Mouse (Mus musculus): ENCODE measurements around the gene Smad6. TPM values are rescaled to one million over a fixed set of nuclear protein-coding genes. Genes with fewer than 3 reads are reported as not detected.

The Smad6 gene
- polyA plus RNA-seq (2015; fragmentation: Nextera tagmentation; extraction: Ambion mirVana): 13.2 and 14.1 TPM in 2 replicates

GRCm38 (mm10) chr9:64021853-64022561, at the start of gene Smad6:
Smad6 (minus strand) TSS chr9:64022059.
- H3K27ac ChIP-seq: peak within 1 kb of the TSS; percentile 99
- WGBS: under 1% methylated on average over 56 of the region's 60 CpGs

GRCm38 (mm10) chr9:64070674-64071073, 48.8 kb upstream of the Smad6 start:
- Histone ChIP-seq H3K4me1 (peaks cover 30% of the 10 kb centered on the region), H3K36me3 (no peaks in the 10 kb centered on the region), H3K4me2 (no peak overlapping the region), H3K9me3 (no peaks in the 10 kb centered on the region), H3K4me3 (no peak overlapping the region), H3K9ac (no peak overlapping the region), H3K27ac (no peak overlapping the region), H3K27me3 (no peaks in the 10 kb centered on the region)
- ATAC-seq (ENCODE audit: borderline replicate concordance, extremely low read depth, low FRiP score, low TSS enrichment): no peak
- 77% methylated on average over 5 of the region's 5 CpGs for WGBS

More at GRCm38 (mm10) chr9:64021853-64022561, at the start of gene Smad6:
- Histone ChIP-seq H3K27me3 (no peaks in the 10 kb centered on the region), H3K4me2 (peak within 1 kb of the TSS; percentile 94), H3K9ac (peak within 1 kb of the TSS; percentile 98), H3K4me1 (peaks cover 33% of the 10 kb centered on the region), H3K4me3 (peak within 1 kb of the TSS; percentile 88), H3K36me3 (no peaks in the 10 kb centered on the region), H3K9me3 (no peaks in the 10 kb centered on the region)
- peak; percentile 79 for ATAC-seq (ENCODE audit: borderline replicate concordance, extremely low read depth, low FRiP score, low TSS enrichment)

- Histone ChIP-seq H3K4me1 (peaks cover 30% of the 10 kb centered on the region), H3K36me3 (no peaks in the 10 kb centered on the region), H3K27me3 (no peaks in the 10 kb centered on the region), H3K9me3 (no peaks in the 10 kb centered on the region), H3K4me2 (no peak overlapping the region), H3K4me3 (no peak overlapping the region), H3K27ac (peak overlapping the region; percentile 53), H3K9ac (no peak overlapping the region)
- WGBS: 63% methylated on average over 5 of the region's 5 CpGs
- no peak for ATAC-seq (ENCODE audit: borderline replicate concordance, extremely low read depth, low FRiP score, low TSS enrichment)
Observed at GRCm38 (mm10) chr9:64069131-64069530, 47.3 kb upstream of the Smad6 start.

- no peak overlapping the region for H3K4me2 ChIP-seq
- H3K9me3 ChIP-seq: no peaks in the 10 kb centered on the region
- 67% methylated on average over 1 of the region's 1 CpGs for WGBS
- H3K36me3 ChIP-seq: no peaks in the 10 kb centered on the region
- no peak overlapping the region for H3K9ac ChIP-seq
- H3K4me3 ChIP-seq: no peak overlapping the region
- H3K27me3 ChIP-seq: no peaks in the 10 kb centered on the region
- peaks cover 30% of the 10 kb centered on the region for H3K4me1 ChIP-seq
- no peak for ATAC-seq (ENCODE audit: borderline replicate concordance, extremely low read depth, low FRiP score, low TSS enrichment)
- H3K27ac ChIP-seq: no peak overlapping the region
Observed at GRCm38 (mm10) chr9:64068571-64068970, 46.7 kb upstream of the Smad6 start.

GRCm38 (mm10) chr9:64067787-64068186, 45.9 kb upstream of the Smad6 start:
- Histone ChIP-seq H3K4me3 (no peak overlapping the region), H3K27me3 (no peaks in the 10 kb centered on the region), H3K27ac (peak overlapping the region; percentile 93), H3K4me1 (peaks cover 27% of the 10 kb centered on the region), H3K4me2 (no peak overlapping the region), H3K36me3 (no peaks in the 10 kb centered on the region), H3K9ac (no peak overlapping the region), H3K9me3 (no peaks in the 10 kb centered on the region)
- 78% methylated on average over 5 of the region's 5 CpGs for WGBS
- no peak for ATAC-seq (ENCODE audit: borderline replicate concordance, extremely low read depth, low FRiP score, low TSS enrichment)

- Histone ChIP-seq H3K27me3 (no peaks in the 10 kb centered on the region), H3K4me1 (peaks cover 23% of the 10 kb centered on the region), H3K9ac (peak overlapping the region; percentile 42), H3K4me2 (peak overlapping the region; percentile 60), H3K4me3 (peak overlapping the region; percentile 28), H3K9me3 (no peaks in the 10 kb centered on the region), H3K27ac (peak overlapping the region; percentile 64), H3K36me3 (no peaks in the 10 kb centered on the region)
- ATAC-seq (ENCODE audit: borderline replicate concordance, extremely low read depth, low FRiP score, low TSS enrichment): peak; percentile 84
- 2% methylated on average over 30 of the region's 30 CpGs for WGBS
Observed at GRCm38 (mm10) chr9:64060033-64060539, 38.2 kb upstream of the Smad6 start.

- no peak overlapping the region for H3K27ac ChIP-seq
- no peak overlapping the region for H3K4me2 ChIP-seq
- H3K4me1 ChIP-seq: peaks cover 23% of the 10 kb centered on the region
- H3K36me3 ChIP-seq: no peaks in the 10 kb centered on the region
- 54% methylated on average over 7 of the region's 7 CpGs for WGBS
- no peak for ATAC-seq (ENCODE audit: borderline replicate concordance, extremely low read depth, low FRiP score, low TSS enrichment)
- H3K9ac ChIP-seq: no peak overlapping the region; the same call in 1 of the 2 replicates
- no peak overlapping the region for H3K4me3 ChIP-seq
- no peaks in the 10 kb centered on the region for H3K9me3 ChIP-seq
- no peaks in the 10 kb centered on the region for H3K27me3 ChIP-seq
Observed at GRCm38 (mm10) chr9:64057903-64058650, 36.2 kb upstream of the Smad6 start.

GRCm38 (mm10) chr9:64055162-64055561, 33.3 kb upstream of the Smad6 start:
- H3K4me3 ChIP-seq: no peak overlapping the region
- no peak for ATAC-seq (ENCODE audit: borderline replicate concordance, extremely low read depth, low FRiP score, low TSS enrichment)
- no peaks in the 10 kb centered on the region for H3K9me3 ChIP-seq
- no peak overlapping the region for H3K4me2 ChIP-seq
- no peaks in the 10 kb centered on the region for H3K27me3 ChIP-seq
- WGBS: 62% methylated on average over 9 of the region's 9 CpGs
- H3K27ac ChIP-seq: no peak overlapping the region
- peaks cover 28% of the 10 kb centered on the region for H3K4me1 ChIP-seq
- no peaks in the 10 kb centered on the region for H3K36me3 ChIP-seq
- no peak overlapping the region for H3K9ac ChIP-seq

GRCm38 (mm10) chr9:64053786-64054185, 31.9 kb upstream of the Smad6 start:
- Histone ChIP-seq H3K36me3 (no peaks in the 10 kb centered on the region), H3K9ac (no peak overlapping the region), H3K4me3 (no peak overlapping the region), H3K4me1 (peaks cover 36% of the 10 kb centered on the region), H3K4me2 (no peak overlapping the region), H3K9me3 (no peaks in the 10 kb centered on the region), H3K27me3 (no peaks in the 10 kb centered on the region), H3K27ac (no peak overlapping the region)
- ATAC-seq (ENCODE audit: borderline replicate concordance, extremely low read depth, low FRiP score, low TSS enrichment): no peak
- WGBS: 21% methylated on average over 4 of the region's 4 CpGs

- Histone ChIP-seq H3K4me1 (peaks cover 26% of the 10 kb centered on the region), H3K9ac (no peak overlapping the region), H3K27ac (no peak overlapping the region), H3K4me2 (no peak overlapping the region), H3K4me3 (no peak overlapping the region), H3K9me3 (no peaks in the 10 kb centered on the region), H3K36me3 (no peaks in the 10 kb centered on the region), H3K27me3 (no peaks in the 10 kb centered on the region)
- whole genome bisulfite sequencing: 94% methylated on average over 2 of the region's 2 CpGs
- ATAC-seq (ENCODE audit: borderline replicate concordance, extremely low read depth, low FRiP score, low TSS enrichment): no peak
Observed at GRCm38 (mm10) chr9:64051241-64051640, 29.4 kb upstream of the Smad6 start.

GRCm38 (mm10) chr9:64050513-64051065, 28.7 kb upstream of the Smad6 start:
- Histone ChIP-seq H3K4me1 (peaks cover 30% of the 10 kb centered on the region), H3K27ac (peak overlapping the region; percentile 80), H3K9ac (no peak overlapping the region), H3K4me3 (peak overlapping the region; percentile 37), H3K27me3 (no peaks in the 10 kb centered on the region), H3K36me3 (no peaks in the 10 kb centered on the region), H3K4me2 (peak overlapping the region; percentile 55), H3K9me3 (no peaks in the 10 kb centered on the region)
- 11% methylated on average over 8 of the region's 8 CpGs for WGBS
- ATAC-seq (ENCODE audit: borderline replicate concordance, extremely low read depth, low FRiP score, low TSS enrichment): no peak
